In genomic region chr16:77503556-77503955, GRCm38 (mm10) we compare ENCODE assay signal across 9 mouse cellular contexts.
DNase-seq lines count a peak whose midpoint lies in the region; ATAC-seq and TF ChIP-seq lines count a peak whose summit lies in the region.
"Had no signal": no experiment of that assay in that cellular context is flagged by ENCODE, and none has a peak within 500 bp of the region (broad histone marks: within the 10 kb centered on the region; RNA-seq: fewer than 3 reads in every experiment).

No protein-coding gene starts in this region.

- H3K9ac ChIP-seq in hindbrain, postnatal 0 days (replicated peaks; ENCODE audit: low read length): no peak overlapping the region

- no peaks in the 10 kb centered on the region for H3K9me3 ChIP-seq in heart, embryonic 10.5 days
- H3K9me3 ChIP-seq in hindbrain, postnatal 0 days (ENCODE audit: low read length): no peaks in the 10 kb centered on the region

- H3K4me2 ChIP-seq in hindbrain, postnatal 0 days (ENCODE audit: low read depth, low read length): peak overlapping the region; percentile 55

- no peaks in the 10 kb centered on the region for H3K27me3 ChIP-seq in heart, embryonic 10.5 days (ENCODE audit: insufficient read depth, poor library complexity, severe bottlenecking)
- no peaks in the 10 kb centered on the region for H3K27me3 ChIP-seq in hindbrain, postnatal 0 days (ENCODE audit: insufficient read depth, low read length)

- TF ChIP-seq CTCF in hindbrain, postnatal 0 days (IDR thresholded peaks at IDR 0.05; ENCODE audit: low read depth): no peak

- H3K4me1 ChIP-seq in heart, embryonic 10.5 days: peaks cover 8% of the 10 kb centered on the region
- H3K4me1 ChIP-seq in hindbrain, postnatal 0 days (ENCODE audit: insufficient read depth, low read length): no peaks in the 10 kb centered on the region

- H3K36me3 ChIP-seq in heart, embryonic 10.5 days: peaks cover 5% of the 10 kb centered on the region; the same call in 1 of the 2 replicates
- H3K36me3 ChIP-seq in hindbrain, postnatal 0 days (ENCODE audit: insufficient read depth, low read length): no peaks in the 10 kb centered on the region

- no peak overlapping the region for H3K27ac ChIP-seq in heart, embryonic 10.5 days
- no peak overlapping the region for H3K27ac ChIP-seq in hindbrain, postnatal 0 days

- peak overlapping the region; percentile 15; the same call in 1 of the 2 replicates for H3K4me3 ChIP-seq in heart, embryonic 10.5 days
- H3K4me3 ChIP-seq in hindbrain, postnatal 0 days (ENCODE audit: low read length): no peak overlapping the region

- WGBS in heart, embryonic 10.5 days: 63% methylated on average over 5 of the region's 5 CpGs
- WGBS in hindbrain, postnatal 0 days: 38% methylated on average over 5 of the region's 5 CpGs

- ATAC-seq in hindbrain, postnatal 0 days: no peak

- DNase-seq in heart, embryonic 10.5 days (ENCODE audit: low spot score): no peak
- DNase-seq in heart, postnatal 4 days: no peak
- peak; percentile 14 for DNase-seq in testis, postnatal 14 days (ENCODE audit: low spot score)
- no peak for DNase-seq in testis, postnatal 10 days (ENCODE audit: low spot score)
- DNase-seq in hindbrain, postnatal 0 days (ENCODE audit: low spot score): peak; percentile 32
- no peak for DNase-seq in urinary bladder, postnatal 10 days (ENCODE audit: low spot score)
- no peak for DNase-seq in spleen, postnatal 10 days (ENCODE audit: low spot score in 2 of 2)
- no peak for DNase-seq in layer of hippocampus, adult 18-20 months (ENCODE audit: low spot score in 2 of 2)
- DNase-seq: kidney, adult 11 months had no signal

Comparison
In these comparisons a context has a peak if more than half of its experiments do, and no peak if none do; other contexts are left out.
1. DNase-seq: peak in testis, postnatal 14 days (single experiment) and hindbrain, postnatal 0 days (single experiment); none in heart, embryonic 10.5 days (single experiment), heart, postnatal 4 days (single experiment), testis, postnatal 10 days (single experiment), urinary bladder, postnatal 10 days (single experiment), spleen, postnatal 10 days (0 of 2) and layer of hippocampus, adult 18-20 months (0 of 2).